Mouse (Mus musculus): ENCODE data around the gene Gm5134. TPM values are rescaled to one million over a fixed set of nuclear protein-coding genes. Genes with fewer than 3 reads are reported as not detected.
A peak's percentile ranks its signal among the peaks of the same experiment; 100 is the strongest.

Gene Gm5134
- polyA plus RNA-seq, 1 experiment from 2014 or later, result 0.04 TPM

- Histone ChIP-seq H3K4me2 (ENCODE audit: low read depth, low read length) (peak overlapping the region; percentile 87), H3K4me1 (ENCODE audit: insufficient read depth) (peaks cover 55% of the 10 kb centered on the region), H3K36me3 (replicated peaks; ENCODE audit: insufficient read depth, low read length) (peaks cover 9% of the 10 kb centered on the region), H3K4me3 (ENCODE audit: low read depth, low read length) (peak overlapping the region; percentile 77), H3K9me3 (ENCODE audit: low read length) (no peaks in the 10 kb centered on the region), H3K27me3 (ENCODE audit: insufficient read depth, low read length) (peaks cover 3% of the 10 kb centered on the region), H3K27ac (ENCODE audit: low read depth) (peak overlapping the region; percentile 90), H3K9ac (replicated peaks) (peak overlapping the region; percentile 81)
- 61% methylated on average over 18 of the region's 18 CpGs for WGBS (ENCODE audit: insufficient replicate concordance)
- DNase-seq, result peak; percentile 36
- TF ChIP-seq CTCF (IDR thresholded peaks at IDR 0.05; ENCODE audit: low read depth) (peak; percentile 19; the same call in 1 of the 2 replicates), EP300 (IDR thresholded peaks at IDR 0.05; ENCODE audit: low read depth) (no peak)
- ATAC-seq, result peak; percentile 1; the same call in 1 of the 2 replicates
Observed at GRCm38 (mm10) chr10:75936909-75937667, 17.2 kb upstream of the Gm5134 start.

GRCm38 (mm10) chr10:75937851-75938643 is 16.3 kb upstream of the Gm5134 start:
- peak overlapping the region; percentile 81 for H3K9ac ChIP-seq (replicated peaks)
- peak overlapping the region; percentile 77 for H3K4me3 ChIP-seq (ENCODE audit: low read depth, low read length)
- DNase-seq, result peak; percentile 59
- WGBS (ENCODE audit: insufficient replicate concordance), result 36% methylated on average over 10 of the region's 10 CpGs
- H3K9me3 ChIP-seq (ENCODE audit: low read length), result no peaks in the 10 kb centered on the region
- peak; percentile 62 for TF ChIP-seq EP300 (IDR thresholded peaks at IDR 0.05; ENCODE audit: low read depth)
- TF ChIP-seq CTCF (IDR thresholded peaks at IDR 0.05; ENCODE audit: low read depth), result no peak
- H3K36me3 ChIP-seq (replicated peaks; ENCODE audit: insufficient read depth, low read length), result peaks cover 9% of the 10 kb centered on the region
- ATAC-seq, result peak; percentile 14
- peak overlapping the region; percentile 87 for H3K4me2 ChIP-seq (ENCODE audit: low read depth, low read length)
- no peaks in the 10 kb centered on the region for H3K27me3 ChIP-seq (ENCODE audit: insufficient read depth, low read length)
- peaks cover 47% of the 10 kb centered on the region for H3K4me1 ChIP-seq (ENCODE audit: insufficient read depth)
- peak overlapping the region; percentile 90 for H3K27ac ChIP-seq (ENCODE audit: low read depth)

- peaks cover 45% of the 10 kb centered on the region for H3K4me1 ChIP-seq (ENCODE audit: insufficient read depth)
- ATAC-seq (peak; percentile 43), DNase-seq (peak; percentile 75)
- peak overlapping the region; percentile 73 for H3K9ac ChIP-seq (replicated peaks)
- H3K27me3 ChIP-seq (ENCODE audit: insufficient read depth, low read length), result no peaks in the 10 kb centered on the region
- H3K4me2 ChIP-seq (ENCODE audit: low read depth, low read length), result peak overlapping the region; percentile 87
- 42% methylated on average over 9 of the region's 9 CpGs for WGBS (ENCODE audit: insufficient replicate concordance)
- peak overlapping the region; percentile 57 for H3K4me3 ChIP-seq (ENCODE audit: low read depth, low read length)
- TF ChIP-seq CTCF (IDR thresholded peaks at IDR 0.05; ENCODE audit: low read depth), result no peak
- TF ChIP-seq EP300 (IDR thresholded peaks at IDR 0.05; ENCODE audit: low read depth), result 0 out of 2 replicates have a peak, but pooled peaks have one; percentile 27
- peak overlapping the region; percentile 85 for H3K27ac ChIP-seq (ENCODE audit: low read depth)
- H3K36me3 ChIP-seq (replicated peaks; ENCODE audit: insufficient read depth, low read length), result peaks cover 9% of the 10 kb centered on the region
- H3K9me3 ChIP-seq (ENCODE audit: low read length), result no peaks in the 10 kb centered on the region
Observed at GRCm38 (mm10) chr10:75939481-75940234, 14.7 kb upstream of the Gm5134 start.

- H3K9ac ChIP-seq (replicated peaks), result peak within 1 kb of the TSS; percentile 73
- no peak for TF ChIP-seq EP300 (IDR thresholded peaks at IDR 0.05; ENCODE audit: low read depth)
- no peak for TF ChIP-seq CTCF (IDR thresholded peaks at IDR 0.05; ENCODE audit: low read depth)
- peaks cover 9% of the 10 kb centered on the region for H3K36me3 ChIP-seq (replicated peaks; ENCODE audit: insufficient read depth, low read length)
- DNase-seq (no peak), ATAC-seq (no peak)
- no peaks in the 10 kb centered on the region for H3K9me3 ChIP-seq (ENCODE audit: low read length)
- peak within 1 kb of the TSS; percentile 85 for H3K27ac ChIP-seq (ENCODE audit: low read depth)
- H3K4me2 ChIP-seq (ENCODE audit: low read depth, low read length), result peak within 1 kb of the TSS; percentile 87
- peak within 1 kb of the TSS; percentile 57 for H3K4me3 ChIP-seq (ENCODE audit: low read depth, low read length)
- no peaks in the 10 kb centered on the region for H3K27me3 ChIP-seq (ENCODE audit: insufficient read depth, low read length)
- 85% methylated on average over 5 of the region's 5 CpGs for WGBS (ENCODE audit: insufficient replicate concordance)
- peaks cover 41% of the 10 kb centered on the region for H3K4me1 ChIP-seq (ENCODE audit: insufficient read depth)
Observed at GRCm38 (mm10) chr10:75940520-75940919, 13.8 kb upstream of the Gm5134 start, which contains the start of gene Gm867. TSS of gene Gm867 (minus strand) at chr10:75940672.

- H3K36me3 ChIP-seq (replicated peaks; ENCODE audit: insufficient read depth, low read length), result peaks cover 9% of the 10 kb centered on the region
- TF ChIP-seq CTCF (IDR thresholded peaks at IDR 0.05; ENCODE audit: low read depth) (no peak), EP300 (IDR thresholded peaks at IDR 0.05; ENCODE audit: low read depth) (no peak)
- 76% methylated on average over 9 of the region's 9 CpGs for WGBS (ENCODE audit: insufficient replicate concordance)
- H3K4me1 ChIP-seq (ENCODE audit: insufficient read depth), result peaks cover 36% of the 10 kb centered on the region
- no peaks in the 10 kb centered on the region for H3K9me3 ChIP-seq (ENCODE audit: low read length)
- H3K9ac ChIP-seq (replicated peaks), result no peak overlapping the region
- no peak overlapping the region for H3K4me3 ChIP-seq (ENCODE audit: low read depth, low read length)
- H3K27me3 ChIP-seq (ENCODE audit: insufficient read depth, low read length), result no peaks in the 10 kb centered on the region
- ATAC-seq (no peak), DNase-seq (no peak)
- no peak overlapping the region for H3K4me2 ChIP-seq (ENCODE audit: low read depth, low read length)
- H3K27ac ChIP-seq (ENCODE audit: low read depth), result no peak overlapping the region
Observed at GRCm38 (mm10) chr10:75941042-75941824, 13.1 kb upstream of the Gm5134 start.

All from liver, postnatal 0 days (tissue).